Mouse (Mus musculus) megakaryocyte progenitor cell, adult 5-6 weeks (primary cell): ENCODE data around the gene Pycr1. TPM values are rescaled to one million over a fixed set of nuclear protein-coding genes. Genes with fewer than 3 reads are reported as not detected.

Experiments
- ATAC-seq: replicated peaks from 2 replicates; pipeline ENCODE4 v1.8.0; 2016; ENCODE audit warnings: mild to moderate bottlenecking, moderate TSS enrichment, inconsistent platforms; ENCODE audit not compliant: poor library complexity
- total RNA-seq, 2 experiments: library from RNA; stranded (forward) in 1 of 2; stranded (reverse) in 1 of 2; fragments of 157-497, 149-512 nt in 1 of 2; fragments of 200-1000 nt in 1 of 2; gene quantifications; 2 replicates each; pipeline versions ENCODE4 v1.2.3 to v1.2.4; 2015 to 2017

Gene Pycr1
- total RNA-seq, 2 experiments from 2014 or later: 6.2 to 10.3 TPM

- no peak for ATAC-seq
These were observed 14.8 kb downstream of the Pycr1 start for GRCm38 (mm10) chr11:120628601-120629340.

GRCm38 (mm10) chr11:120627468-120628300 lies 15.9 kb downstream of the Pycr1 start:
- peak; percentile 20 for ATAC-seq

- ATAC-seq: no peak
These were observed 16.6 kb downstream of the Pycr1 start for GRCm38 (mm10) chr11:120626785-120627467.

- no peak for ATAC-seq
These were observed 18.3 kb downstream of the Pycr1 start, which contains the start of gene Sirt7 for GRCm38 (mm10) chr11:120625152-120625775. Gene Sirt7 (minus strand): TSS chr11:120625240.

- ATAC-seq: peak; percentile 54
These were observed 18.9 kb downstream of the Pycr1 start for GRCm38 (mm10) chr11:120624680-120625111.

- peak; percentile 48 for ATAC-seq
These were observed 19.4 kb downstream of the Pycr1 start for GRCm38 (mm10) chr11:120623961-120624679.

GRCm38 (mm10) chr11:120622805-120623204 lies 20.8 kb downstream of the Pycr1 start:
- ATAC-seq: no peak

- ATAC-seq: no peak
These were observed 23.4 kb downstream of the Pycr1 start for GRCm38 (mm10) chr11:120620195-120620594.

- no peak for ATAC-seq
These were observed 24.7 kb downstream of the Pycr1 start for GRCm38 (mm10) chr11:120618619-120619535.

DNA sequence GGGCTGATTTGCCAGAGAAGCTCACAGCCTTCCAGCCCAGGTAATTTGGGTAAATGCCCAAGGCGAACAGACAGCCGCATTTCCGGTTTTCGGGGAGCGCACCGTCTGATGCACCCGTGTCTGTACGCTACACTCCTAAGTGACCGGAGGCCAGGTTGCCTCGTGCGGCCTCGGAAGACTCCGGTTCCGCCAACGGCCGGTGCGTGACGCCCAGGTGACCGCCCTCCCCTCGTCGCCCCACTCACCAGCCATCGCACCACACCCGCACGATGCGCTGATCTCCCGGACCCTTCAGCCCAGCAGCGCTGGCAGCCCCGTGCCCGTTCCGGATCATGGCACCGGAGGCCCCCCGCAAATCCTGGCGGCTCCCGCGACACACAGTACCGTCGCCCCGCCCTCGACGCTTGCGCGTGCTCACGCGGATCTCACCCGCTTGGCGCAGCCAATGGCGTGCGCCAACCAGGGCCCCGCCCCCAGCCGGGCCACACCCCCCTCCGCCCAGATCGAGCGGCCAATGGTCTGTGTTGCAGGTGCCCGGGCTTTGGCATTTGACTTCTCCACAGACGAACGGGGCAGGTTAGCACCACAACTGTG lies 26.0 kb downstream of the Pycr1 start, which contains the start of gene Pcyt2:
TSS of gene Pcyt2 (minus strand) at position 418 of the 594 bp plus-strand sequence.
- ATAC-seq: peak; percentile 96

GRCm38 (mm10) chr11:120616617-120617294 lies 26.8 kb downstream of the Pycr1 start:
- no peak for ATAC-seq

GRCm38 (mm10) chr11:120615606-120616203 lies 27.9 kb downstream of the Pycr1 start:
- ATAC-seq: no peak

DNA sequence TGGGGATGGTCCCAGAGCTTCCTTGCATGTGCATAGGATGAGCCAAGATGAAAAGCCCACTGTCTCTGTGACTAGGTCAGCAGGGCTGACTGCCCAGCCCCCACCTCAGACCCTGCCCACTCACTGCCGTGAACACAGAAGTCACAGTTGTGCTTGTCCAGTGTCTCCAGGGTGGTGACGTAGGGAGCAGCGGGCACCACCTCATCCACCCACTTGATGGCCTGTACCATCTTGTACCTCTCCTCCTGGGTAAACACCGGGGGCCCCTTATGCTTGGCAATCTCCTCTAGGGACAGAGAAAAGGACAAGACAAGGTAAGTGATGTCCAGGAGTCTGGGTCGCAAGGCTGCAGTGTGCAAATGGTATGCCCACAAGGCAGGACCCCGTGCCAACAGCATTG lies 28.4 kb downstream of the Pycr1 start:
- no peak for ATAC-seq

DNA sequence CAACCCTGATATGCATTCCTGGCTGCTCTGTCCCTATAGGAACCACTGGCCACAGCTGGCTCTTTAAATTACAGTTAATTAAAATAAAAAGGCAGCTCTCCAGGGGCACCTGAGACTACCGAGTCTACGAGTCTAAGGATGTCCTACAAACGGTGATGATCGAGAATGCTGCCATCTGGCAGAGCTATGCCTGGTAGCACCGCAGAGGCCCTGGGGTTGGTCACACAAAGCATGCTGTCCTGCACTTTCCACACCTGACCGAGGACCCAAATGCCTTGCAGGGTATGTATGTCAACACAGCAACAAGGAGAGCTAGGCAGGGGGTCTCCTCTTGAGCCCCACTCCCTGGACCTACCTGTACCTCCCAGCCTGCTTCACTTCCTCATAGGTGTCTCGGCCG lies 29.6 kb downstream of the Pycr1 start:
- no peak for ATAC-seq

DNA sequence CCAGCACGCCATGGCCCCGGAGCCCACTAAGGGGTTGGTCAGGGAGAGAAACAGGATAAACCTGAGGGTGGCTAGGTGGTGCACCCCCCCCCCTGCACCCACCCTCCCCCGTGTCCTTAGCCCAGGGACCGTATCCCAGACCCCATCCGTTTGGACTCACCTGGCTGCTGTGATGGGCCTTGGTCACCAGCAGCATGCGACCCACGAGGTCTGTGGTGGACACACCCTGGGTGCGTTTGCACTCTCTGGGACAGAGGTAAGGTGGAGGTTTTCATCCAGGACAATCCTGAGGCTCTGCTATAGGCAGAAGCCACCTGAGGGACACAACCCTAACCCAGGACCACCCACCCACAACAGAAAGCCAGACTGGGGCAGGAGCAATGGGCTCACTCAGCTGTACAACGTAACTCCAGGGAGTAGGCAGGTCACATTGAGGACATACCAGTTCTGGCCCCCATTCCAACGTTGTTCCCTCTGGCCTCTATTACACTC lies 30.0 kb downstream of the Pycr1 start:
- ATAC-seq: no peak

- ATAC-seq: peak; percentile 80
These were observed 30.8 kb downstream of the Pycr1 start for GRCm38 (mm10) chr11:120612763-120613162.

- no peak for ATAC-seq
These were observed 33.0 kb downstream of the Pycr1 start for GRCm38 (mm10) chr11:120610477-120611046.
